Mouse (Mus musculus) thymus, adult 2 months (tissue): ENCODE measurements around the gene Tmprss15.

ENCODE experiments used
- CTCF ChIP-seq: fragments of 200-500 bp; IDR thresholded peaks from 2 replicates; pipeline ENCODE4 v1.5.1; 2012; ENCODE audit warnings: mild to moderate bottlenecking, control low read depth, low read length, moderate library complexity, borderline replicate concordance; ENCODE audit not compliant: control insufficient read depth, poor library complexity, insufficient read depth; ENCODE audit errors: extremely low read depth
- POLR2A ChIP-seq: fragments of 200-500 bp; IDR thresholded peaks from 2 replicates; pipeline ENCODE4 v1.6.1; 2012; ENCODE audit warnings: mild to moderate bottlenecking, low read length, control low read depth, moderate library complexity; ENCODE audit not compliant: control insufficient read depth, poor library complexity, insufficient read depth; ENCODE audit errors: extremely low read depth

- no peak for TF ChIP-seq CTCF
- TF ChIP-seq POLR2A = no peak
Observed at GRCm38 (mm10) chr16:78969091-78969731, 121.7 kb downstream of the Tmprss15 start.
